Mouse (Mus musculus): ENCODE results near the gene Fpgs.

- TF ChIP-seq EP300 (IDR thresholded peaks at IDR 0.05; ENCODE audit: low read depth) (no peak), CTCF (IDR thresholded peaks at IDR 0.05; ENCODE audit: low read depth) (no peak)
Measured at GRCm38 (mm10) chr2:32703046-32703445, 899 bp downstream of the Fpgs start.

Data from liver, embryonic 14.5 days (tissue).